Mouse (Mus musculus): ENCODE data around the gene Lrrc58. TPM values are rescaled to one million over a fixed set of nuclear protein-coding genes. Genes with fewer than 3 reads are reported as not detected.
A peak's percentile ranks its signal among the peaks of the same experiment; 100 is the strongest.

The Lrrc58 gene
- total and polyA plus RNA-seq, 3 experiments = 11.0 to 29.6 (median 24.8) TPM

DNA sequence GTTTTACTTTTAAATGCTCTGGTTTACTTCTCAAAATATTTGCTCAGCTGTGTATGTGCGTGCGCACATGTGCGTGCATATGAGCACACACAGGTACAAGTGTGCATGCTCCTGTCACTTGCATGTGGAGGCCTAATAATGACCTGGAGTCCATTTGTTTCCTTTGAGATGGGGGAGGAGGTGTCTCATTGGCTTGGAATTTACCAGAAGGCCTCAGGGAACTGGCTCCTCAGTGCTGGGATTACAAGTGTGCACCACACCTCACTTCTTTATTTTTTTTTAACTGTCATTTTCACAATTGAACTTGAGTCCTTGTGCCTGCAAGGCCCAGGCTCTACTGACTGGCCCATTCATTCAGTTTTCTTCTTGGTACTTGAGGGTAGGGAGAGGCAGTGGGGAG lies 9.2 kb downstream of the Lrrc58 start:
- no peak for DNase-seq (ENCODE audit: low read depth, low spot score)
- Histone ChIP-seq H3K4me1 (ENCODE audit: control insufficient read depth in 1 of 2, insufficient read depth in 2 of 2, low read length in 2 of 2) (peaks cover 0 to 7% of the 10 kb centered on the region in 2 experiments; a peak in 3 of 4 replicates), H3K79me2 (ENCODE audit: control insufficient read depth, insufficient read depth, low read length, poor library complexity) (peaks cover 24% of the 10 kb centered on the region), H3K4me3 (ENCODE audit: control insufficient read depth in 1 of 2, insufficient read depth in 1 of 2, low read depth in 2 of 2, low read length in 2 of 2) (no peak overlapping the region), H3K27ac (ENCODE audit: control insufficient read depth, low read depth, low read length) (no peak overlapping the region), H3K27me3 (ENCODE audit: control insufficient read depth in 1 of 2, insufficient read depth in 2 of 2, low read length in 2 of 2) (no peaks in the 10 kb centered on the region), H3K9ac (ENCODE audit: control insufficient read depth, low read depth, low read length, poor library complexity, severe bottlenecking) (no peak overlapping the region), H3K36me3 (ENCODE audit: control insufficient read depth in 1 of 2, insufficient read depth in 2 of 2, low read length in 2 of 2) (peaks cover 12 to 26% of the 10 kb centered on the region in 2 experiments), H3K9me3 (replicated peaks; ENCODE audit: insufficient read depth, low read length) (no peaks in the 10 kb centered on the region)
- no peak for TF ChIP-seq ZC3H11A (IDR thresholded peaks at IDR 0.05; ENCODE audit: low read depth, low read length)
- no peak for TF ChIP-seq HCFC1 (IDR thresholded peaks at IDR 0.05; ENCODE audit: low read depth, low read length)
- no peak for TF ChIP-seq POLR2AphosphoS5 (IDR thresholded peaks at IDR 0.05; ENCODE audit: borderline replicate concordance, low read depth, low read length)
- no peak for TF ChIP-seq MYC (IDR thresholded peaks at IDR 0.05; ENCODE audit: low read depth, low read length)
- no peak for TF ChIP-seq CHD2 (IDR thresholded peaks at IDR 0.05; ENCODE audit: low read length)
- TF ChIP-seq ZNF384 (IDR thresholded peaks at IDR 0.05; ENCODE audit: low read depth, low read length) = no peak

DNA sequence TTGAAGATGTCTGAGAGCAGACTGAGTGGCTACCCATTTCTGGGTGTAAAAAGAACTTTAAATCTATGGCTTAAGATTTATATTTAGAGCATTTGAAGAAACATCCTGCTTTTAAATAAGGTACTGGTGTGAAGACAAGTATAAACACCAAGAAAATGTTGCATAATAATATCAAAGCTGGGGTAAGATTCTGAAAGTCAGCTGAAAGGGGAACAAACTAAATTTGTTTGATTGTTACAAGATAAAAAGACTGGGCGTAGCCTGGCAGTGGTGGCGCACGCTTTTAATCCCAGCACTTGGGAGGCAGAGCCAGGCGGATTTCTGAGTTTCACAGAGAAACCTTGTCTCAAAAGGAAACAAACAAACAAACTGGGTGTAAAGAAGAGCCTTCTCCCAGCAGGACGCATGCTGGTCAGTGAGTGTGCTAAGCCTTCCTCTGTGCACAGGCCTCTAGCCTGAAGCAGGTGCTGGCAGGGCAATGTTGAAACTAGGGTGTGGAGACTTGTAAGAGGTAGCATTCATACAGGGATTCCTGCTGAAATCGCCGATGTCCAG lies 10.8 kb downstream of the Lrrc58 start:
- peaks cover 13% of the 10 kb centered on the region for H3K79me2 ChIP-seq (ENCODE audit: control insufficient read depth, insufficient read depth, low read length, poor library complexity)
- TF ChIP-seq TBP (IDR thresholded peaks at IDR 0.05; ENCODE audit: low read depth, low read length) (no peak), HCFC1 (IDR thresholded peaks at IDR 0.05; ENCODE audit: low read depth, low read length) (no peak), GATA1 (IDR thresholded peaks at IDR 0.05; ENCODE audit: low read depth, low read length) (0 out of 2 replicates have a peak, but pooled peaks have one; percentile 8)
- H3K27me3 ChIP-seq (ENCODE audit: control insufficient read depth in 1 of 2, insufficient read depth in 2 of 2, low read length in 2 of 2) = no peaks in the 10 kb centered on the region
- H3K9ac ChIP-seq (ENCODE audit: control insufficient read depth, low read depth, low read length, poor library complexity, severe bottlenecking) = no peak overlapping the region
- peaks cover 0 to 7% of the 10 kb centered on the region in 2 experiments; a peak in 3 of 4 replicates for H3K4me1 ChIP-seq (ENCODE audit: control insufficient read depth in 1 of 2, insufficient read depth in 2 of 2, low read length in 2 of 2)
- H3K36me3 ChIP-seq (ENCODE audit: control insufficient read depth in 1 of 2, insufficient read depth in 2 of 2, low read length in 2 of 2) = peaks cover 10 to 26% of the 10 kb centered on the region in 2 experiments
- H3K27ac ChIP-seq (ENCODE audit: control insufficient read depth, low read depth, low read length) = no peak overlapping the region
- no peak for DNase-seq (ENCODE audit: low read depth, low spot score)
- H3K9me3 ChIP-seq (replicated peaks; ENCODE audit: insufficient read depth, low read length) = no peaks in the 10 kb centered on the region
- no peak overlapping the region for H3K4me3 ChIP-seq (ENCODE audit: control insufficient read depth in 1 of 2, insufficient read depth in 1 of 2, low read depth in 2 of 2, low read length in 2 of 2)

DNA sequence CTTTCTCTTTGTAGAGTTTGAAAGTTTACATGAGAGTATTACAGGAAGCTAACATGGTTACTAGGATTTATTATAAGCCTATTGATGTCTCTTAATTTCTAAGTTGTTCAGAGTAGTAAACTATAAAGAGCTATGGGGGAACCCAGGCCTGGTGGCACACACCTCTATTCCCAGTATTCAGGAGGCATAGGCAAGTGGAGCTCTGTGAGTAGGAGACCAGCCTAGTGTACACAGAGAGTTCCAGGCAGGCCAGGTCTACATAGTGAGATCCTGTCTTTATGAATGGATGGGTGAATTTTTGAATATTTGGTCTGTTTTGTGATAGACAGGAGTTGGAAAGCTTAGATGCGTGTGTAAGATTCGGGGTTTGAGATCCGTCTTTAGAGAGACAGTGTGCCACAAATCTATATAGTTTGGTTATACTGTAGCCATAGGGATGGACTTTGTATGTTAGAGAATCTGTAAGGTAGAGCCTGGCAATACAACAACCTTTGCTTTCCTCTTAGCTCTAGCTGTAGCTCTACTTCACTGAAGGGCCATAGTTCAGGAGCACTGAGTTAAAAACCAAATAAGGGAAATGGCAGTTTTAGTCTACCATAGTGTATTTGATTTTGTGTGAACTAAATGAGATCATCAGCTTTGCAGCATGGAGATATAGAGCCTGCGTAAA lies 11.7 kb downstream of the Lrrc58 start:
- no peak for TF ChIP-seq MYC (IDR thresholded peaks at IDR 0.05; ENCODE audit: low read depth, low read length)
- no peak for TF ChIP-seq SMC3 (IDR thresholded peaks at IDR 0.05; ENCODE audit: low read depth, low read length)
- no peak for TF ChIP-seq ELF1 (IDR thresholded peaks at IDR 0.05; ENCODE audit: low read depth, low read length)
- TF ChIP-seq CHD1 (IDR thresholded peaks at IDR 0.05; ENCODE audit: low read depth, low read length) = no peak
- TF ChIP-seq ZNF384 (IDR thresholded peaks at IDR 0.05; ENCODE audit: low read depth, low read length) = no peak
- no peak for TF ChIP-seq EP300 (IDR thresholded peaks at IDR 0.05; ENCODE audit: low read depth in 1 of 2, low read length in 2 of 2)
- no peak for TF ChIP-seq MXI1 (IDR thresholded peaks at IDR 0.05; ENCODE audit: low read depth, low read length)
- no peak for TF ChIP-seq BHLHE40 (IDR thresholded peaks at IDR 0.05; ENCODE audit: borderline replicate concordance, low read depth, low read length)
- TF ChIP-seq GATA1 (IDR thresholded peaks at IDR 0.05; ENCODE audit: low read depth, low read length) = no peak
- TF ChIP-seq MAX (IDR thresholded peaks at IDR 0.05; ENCODE audit: low read length) = no peak
- TF ChIP-seq ZC3H11A (IDR thresholded peaks at IDR 0.05; ENCODE audit: low read depth, low read length) = no peak
- TF ChIP-seq NRF1 (IDR thresholded peaks at IDR 0.05; ENCODE audit: insufficient read depth, low read depth, low read length, poor library complexity, severe bottlenecking) = no peak
- H3K4me3 ChIP-seq (ENCODE audit: control insufficient read depth in 1 of 2, insufficient read depth in 1 of 2, low read depth in 2 of 2, low read length in 2 of 2) = no peak overlapping the region
- H3K27ac ChIP-seq (ENCODE audit: control insufficient read depth, low read depth, low read length) = no peak overlapping the region
- no peaks in the 10 kb centered on the region for H3K27me3 ChIP-seq (ENCODE audit: control insufficient read depth in 1 of 2, insufficient read depth in 2 of 2, low read length in 2 of 2)
- no peak overlapping the region for H3K9ac ChIP-seq (ENCODE audit: control insufficient read depth, low read depth, low read length, poor library complexity, severe bottlenecking)
- no peak for DNase-seq (ENCODE audit: low read depth, low spot score)
- peaks cover 10 to 26% of the 10 kb centered on the region in 2 experiments for H3K36me3 ChIP-seq (ENCODE audit: control insufficient read depth in 1 of 2, insufficient read depth in 2 of 2, low read length in 2 of 2)
- H3K9me3 ChIP-seq (replicated peaks; ENCODE audit: insufficient read depth, low read length) = no peaks in the 10 kb centered on the region
- H3K79me2 ChIP-seq (ENCODE audit: control insufficient read depth, insufficient read depth, low read length, poor library complexity) = peaks cover 9% of the 10 kb centered on the region
- peaks cover 0 to 7% of the 10 kb centered on the region in 2 experiments; a peak in 3 of 4 replicates for H3K4me1 ChIP-seq (ENCODE audit: control insufficient read depth in 1 of 2, insufficient read depth in 2 of 2, low read length in 2 of 2)
